Mouse (Mus musculus) myocyte (in vitro differentiated cells): Measurements from ENCODE around the gene Vmn2r62. TPM values are rescaled to one million over a fixed set of nuclear protein-coding genes. Genes with fewer than 3 reads are reported as not detected.
"Not testable (repeated sequence)": the region's sequence is repeated elsewhere in the genome, so short reads cannot be mapped to it uniquely, and the experiment has no call there.

Source experiments
- H3K27me3 ChIP-seq: one replicate; pipeline ENCODE4 v1.6.1; 2011; ENCODE audit not compliant: control insufficient read depth, insufficient read depth, insufficient read length
- H3K36me3 ChIP-seq: one replicate; pipeline ENCODE4 v1.6.1; 2011; ENCODE audit not compliant: control insufficient read depth, insufficient read depth
- H3K4me2 ChIP-seq: one replicate; pipeline ENCODE4 v1.6.1; 2011; ENCODE audit warnings: low read depth, control low read depth
- H3K4me3 ChIP-seq: one replicate; pipeline ENCODE4 v1.5.1; 2011; ENCODE audit warnings: mild to moderate bottlenecking, control low read depth, moderate library complexity
- H3K79me2 ChIP-seq: one replicate; pipeline ENCODE4 v1.6.1; 2011; ENCODE audit not compliant: control insufficient read depth, insufficient read depth
- H3ac ChIP-seq: one replicate; pipeline ENCODE4 v1.6.1; 2011; ENCODE audit not compliant: control insufficient read depth, insufficient read length
- CEBPB ChIP-seq: IDR thresholded peaks from 2 replicates; pipeline ENCODE4 v1.6.1; 2011; ENCODE audit warnings: mild to moderate bottlenecking, moderate library complexity; ENCODE audit not compliant: poor library complexity, insufficient read depth, severe bottlenecking
- E2F4 ChIP-seq: IDR thresholded peaks from one replicate; pipeline ENCODE4 v1.6.1; 2011; ENCODE audit warnings: mild to moderate bottlenecking, control low read depth, moderate library complexity; ENCODE audit not compliant: insufficient read depth
- MAX ChIP-seq: IDR thresholded peaks from one replicate; pipeline ENCODE4 v1.6.1; 2011; ENCODE audit warnings: low read depth, mild to moderate bottlenecking, control low read depth
- MYOD1 ChIP-seq, 3 experiments: IDR thresholded peaks; one replicate each; pipeline ENCODE4 v1.6.1; 2011; ENCODE audit warnings: control low read depth in 2 of 3, low read depth in 2 of 3, mild to moderate bottlenecking in 2 of 3, moderate library complexity in 1 of 3; ENCODE audit not compliant: insufficient read length in 2 of 3, control insufficient read depth in 1 of 3
- MYOG ChIP-seq, 3 experiments: IDR thresholded peaks; one replicate each; pipeline ENCODE4 v1.6.1; 2011; ENCODE audit warnings: control low read depth in 2 of 3, low read depth in 2 of 3, mild to moderate bottlenecking in 2 of 3; ENCODE audit not compliant: insufficient read length in 2 of 3, control insufficient read depth in 1 of 3, insufficient read depth in 1 of 3
- POLR2A ChIP-seq: IDR thresholded peaks from one replicate; pipeline ENCODE4 v1.6.1; 2011; ENCODE audit warnings: low read depth, mild to moderate bottlenecking, control low read depth, moderate library complexity; ENCODE audit not compliant: insufficient read length
- POLR2AphosphoS2 ChIP-seq: IDR thresholded peaks from one replicate; pipeline ENCODE4 v1.6.1; 2011; ENCODE audit warnings: low read depth, control low read depth; ENCODE audit not compliant: insufficient read length
- REST ChIP-seq: IDR thresholded peaks from one replicate; pipeline ENCODE4 v1.6.1; 2011; ENCODE audit warnings: mild to moderate bottlenecking, control low read depth, moderate library complexity; ENCODE audit not compliant: insufficient read depth, insufficient read length
- SRF ChIP-seq: IDR thresholded peaks from one replicate; pipeline ENCODE4 v1.6.1; 2011; ENCODE audit warnings: low read depth; ENCODE audit not compliant: control insufficient read depth, insufficient read length
- TCF12 ChIP-seq: IDR thresholded peaks from one replicate; pipeline ENCODE4 v1.6.1; 2011; ENCODE audit warnings: mild to moderate bottlenecking, control low read depth; ENCODE audit not compliant: poor library complexity, insufficient read depth, severe bottlenecking
- TCF3 ChIP-seq: IDR thresholded peaks from one replicate; pipeline ENCODE4 v1.6.1; 2011; ENCODE audit warnings: low read depth, control low read depth; ENCODE audit not compliant: insufficient read length
- USF1 ChIP-seq: IDR thresholded peaks from one replicate; pipeline ENCODE4 v1.6.1; 2011; ENCODE audit warnings: low read depth, mild to moderate bottlenecking, control low read depth, moderate library complexity
- polyA plus RNA-seq: library from polyadenylated mRNA; unstranded; fragments of >200 nt; fragmentation: generic; extraction: Trizol; gene quantifications from one replicate; pipeline ENCODE4 v1.2.1, GENCODE M21; 2012; ENCODE audit warnings: missing spikeins

Gene Vmn2r62
- not detected for polyA plus RNA-seq

DNA sequence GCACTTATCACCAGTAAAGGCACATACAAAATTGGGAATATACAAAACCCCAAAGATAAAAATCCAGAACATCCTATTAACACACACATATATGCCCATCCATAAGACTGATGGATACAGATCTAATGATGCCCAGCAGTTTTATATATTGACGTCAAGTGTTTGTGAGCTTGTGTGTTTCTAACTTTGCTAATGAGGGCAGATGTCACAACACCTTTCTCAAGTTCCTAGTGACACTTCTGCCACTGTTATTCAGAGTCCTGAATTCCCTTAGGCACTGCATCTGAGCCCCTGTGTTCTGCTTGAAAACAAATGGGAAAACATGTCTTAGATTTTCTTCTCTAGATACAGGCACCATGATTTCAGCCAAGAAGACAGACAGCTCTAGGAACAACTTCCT lies at the start of gene Vmn2r62:
Gene Vmn2r62, minus strand, starts transcription at position 101 of the 400 bp plus-strand sequence.
- H3K4me3 ChIP-seq, H3K79me2 ChIP-seq, H3K27me3 ChIP-seq, H3K36me3 ChIP-seq, H3K4me2 ChIP-seq, H3ac ChIP-seq: not testable (repeated sequence)

DNA sequence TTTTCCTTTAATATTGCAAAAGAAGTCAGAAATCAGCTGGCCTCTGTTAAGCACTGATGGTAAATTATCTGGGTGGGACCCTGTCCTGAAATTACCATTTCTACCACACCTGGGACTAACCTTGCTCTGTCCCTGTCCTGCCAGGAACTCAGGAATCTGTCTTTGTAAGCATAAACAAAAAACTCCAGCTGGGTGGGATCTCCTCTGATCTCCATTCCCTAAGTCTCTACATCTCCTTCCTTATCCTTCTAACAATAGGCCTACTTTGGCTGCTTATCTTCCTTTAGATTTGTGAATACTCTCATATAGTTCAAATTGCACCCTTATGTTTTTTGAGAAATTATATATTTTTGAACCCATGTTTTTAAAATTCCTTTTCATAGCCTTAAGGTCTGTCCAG lies 45.0 kb upstream of the Vmn2r62 start:
- not testable (repeated sequence) for H3K27me3 ChIP-seq, H3K36me3 ChIP-seq, H3ac ChIP-seq, H3K4me3 ChIP-seq, H3K79me2 ChIP-seq, H3K4me2 ChIP-seq

DNA sequence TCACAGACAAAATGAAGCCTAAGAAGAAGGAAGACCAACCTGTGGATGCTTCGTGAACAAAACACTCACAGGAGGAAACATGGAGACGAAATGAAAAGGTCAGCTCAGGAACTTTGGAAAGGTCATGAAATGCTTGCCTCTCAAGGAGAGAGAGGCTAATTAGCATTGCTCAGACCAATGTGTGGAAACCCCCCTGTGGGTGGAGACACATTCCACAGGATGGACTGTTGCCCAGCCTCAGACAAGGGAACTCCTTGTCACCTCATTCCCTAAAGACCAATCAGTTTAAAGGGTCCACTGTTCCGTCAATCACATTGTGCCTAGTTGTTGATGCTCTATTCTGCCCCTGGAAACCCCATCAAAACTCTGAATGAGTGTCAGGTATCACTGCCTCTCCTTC lies 38.9 kb upstream of the Vmn2r62 start:
- Histone ChIP-seq H3ac (no peak overlapping the region), H3K36me3 (no peaks in the 10 kb centered on the region), H3K4me3 (no peak overlapping the region), H3K4me2 (no peak overlapping the region), H3K79me2 (no peaks in the 10 kb centered on the region), H3K27me3 (no peaks in the 10 kb centered on the region)
- TF ChIP-seq MYOD1 (IDR thresholded peaks at IDR 0.05; ENCODE audit: control insufficient read depth in 1 of 3, insufficient read length in 2 of 3, low read depth in 2 of 3), result no peak
- no peak for TF ChIP-seq REST
- no peak for TF ChIP-seq TCF12
- no peak for TF ChIP-seq POLR2AphosphoS2
- TF ChIP-seq MYOG (IDR thresholded peaks at IDR 0.05; ENCODE audit: control insufficient read depth in 1 of 3, insufficient read depth in 1 of 3, insufficient read length in 2 of 3, low read depth in 2 of 3), result no peak
- no peak for TF ChIP-seq USF1
- no peak for TF ChIP-seq E2F4
- TF ChIP-seq POLR2A, result no peak
- TF ChIP-seq CEBPB, result no peak
- TF ChIP-seq SRF, result no peak
- no peak for TF ChIP-seq TCF3
- TF ChIP-seq MAX, result no peak

DNA sequence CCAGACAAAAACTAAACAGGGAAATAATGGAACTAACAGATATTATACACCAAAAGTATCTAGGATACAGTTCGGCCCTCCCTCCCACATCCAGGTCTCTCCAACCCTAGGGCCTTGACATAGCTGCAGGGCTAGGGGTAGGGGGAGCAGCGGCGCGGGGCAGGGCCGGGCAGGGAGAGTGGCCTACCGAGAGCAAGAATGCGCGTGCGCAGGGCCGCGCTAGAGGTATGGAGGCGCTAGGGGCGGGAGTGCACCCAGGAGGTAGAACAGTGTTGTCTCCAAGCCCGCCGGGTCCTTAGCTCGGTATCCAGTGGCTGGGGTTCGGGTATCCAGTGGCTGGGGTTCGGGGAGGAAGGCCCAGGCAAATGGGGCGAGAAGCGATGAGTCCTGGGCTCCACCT lies 43.5 kb downstream of the Vmn2r62 start:
- no peak overlapping the region for H3ac ChIP-seq
- no peak overlapping the region for H3K4me2 ChIP-seq
- H3K27me3 ChIP-seq, result no peaks in the 10 kb centered on the region
- no peak overlapping the region for H3K4me3 ChIP-seq
- no peak for TF ChIP-seq SRF
- TF ChIP-seq MYOD1 (IDR thresholded peaks at IDR 0.05; ENCODE audit: control insufficient read depth in 1 of 3, insufficient read length in 2 of 3, low read depth in 2 of 3), result no peak
- TF ChIP-seq POLR2A, result no peak
- H3K79me2 ChIP-seq, result no peaks in the 10 kb centered on the region
- no peaks in the 10 kb centered on the region for H3K36me3 ChIP-seq

- Histone ChIP-seq H3K27me3 (no peaks in the 10 kb centered on the region), H3K79me2 (no peaks in the 10 kb centered on the region), H3ac (no peak overlapping the region), H3K36me3 (no peaks in the 10 kb centered on the region), H3K4me3 (no peak overlapping the region), H3K4me2 (no peak overlapping the region)
- no peak for TF ChIP-seq USF1
- TF ChIP-seq TCF3, result no peak
- TF ChIP-seq TCF12, result no peak
- no peak for TF ChIP-seq E2F4
- no peak for TF ChIP-seq CEBPB
- peak in 1 of 3 experiments; percentile 13 for TF ChIP-seq MYOD1 (IDR thresholded peaks at IDR 0.05; ENCODE audit: control insufficient read depth in 1 of 3, insufficient read length in 2 of 3, low read depth in 2 of 3)
- TF ChIP-seq MYOG (IDR thresholded peaks at IDR 0.05; ENCODE audit: control insufficient read depth in 1 of 3, insufficient read depth in 1 of 3, insufficient read length in 2 of 3, low read depth in 2 of 3), result peak in 1 of 3 experiments; percentile 43
- TF ChIP-seq POLR2A, result no peak
- no peak for TF ChIP-seq SRF
- no peak for TF ChIP-seq POLR2AphosphoS2
- TF ChIP-seq MAX, result no peak
- no peak for TF ChIP-seq REST
Measured at GRCm38 (mm10) chr7:42738536-42739210, 54.7 kb downstream of the Vmn2r62 start.

DNA sequence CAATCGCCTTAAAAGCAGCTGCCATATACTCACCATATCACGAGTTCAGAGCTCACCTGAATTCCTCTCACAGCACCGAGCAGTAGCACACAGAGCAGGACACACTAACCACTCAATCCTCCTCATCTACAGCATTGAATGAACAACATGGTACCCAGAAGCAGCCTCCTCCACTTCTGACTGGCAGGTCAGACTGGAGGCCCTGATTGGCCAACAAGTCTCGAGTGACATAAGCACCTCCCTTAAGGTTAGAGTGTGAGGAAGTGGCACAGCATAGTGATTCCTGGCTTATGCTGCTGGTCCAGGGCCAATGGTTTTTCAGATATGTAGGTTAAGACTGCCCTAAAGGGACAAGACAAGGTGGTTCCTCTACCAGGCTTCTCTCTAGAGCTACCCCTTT lies 66.4 kb downstream of the Vmn2r62 start, which contains the start of gene Gm17067:
Gene Gm17067, minus strand, starts transcription at position 101 of the 400 bp plus-strand sequence.
- H3K4me2 ChIP-seq, H3K4me3 ChIP-seq: not testable (repeated sequence)

More for the DNA sequence above, 66.4 kb downstream of the Vmn2r62 start, which contains the start of gene Gm17067:
- not testable (repeated sequence) for H3K36me3 ChIP-seq, H3K27me3 ChIP-seq, H3K79me2 ChIP-seq, H3ac ChIP-seq

Other genes with a start within 250 kb of the Vmn2r62 start
- gene Gm21028, start 214.9 kb downstream of the Vmn2r62 start, polyA plus RNA-seq, result not detected
- gene Zfp977, start 201.0 kb downstream of the Vmn2r62 start, polyA plus RNA-seq, result 0.31 TPM
- 0.18 TPM for gene Zfp976, start 150.9 kb downstream of the Vmn2r62 start, polyA plus RNA-seq
- 0.41 TPM for gene Zfp975, start 100.8 kb downstream of the Vmn2r62 start, polyA plus RNA-seq
- gene Gm17067, start 66.5 kb downstream of the Vmn2r62 start, polyA plus RNA-seq, result 0.02 TPM
- 0.05 TPM for gene Gm2381, start 73.7 kb upstream of the Vmn2r62 start, polyA plus RNA-seq
- not detected for gene Vmn2r63, start 140.3 kb upstream of the Vmn2r62 start, polyA plus RNA-seq
- not detected for gene Gm9268, start 225.2 kb upstream of the Vmn2r62 start, polyA plus RNA-seq